Mouse (Mus musculus): ENCODE data around the gene Ttc7b. TPM values are rescaled to one million over a fixed set of nuclear protein-coding genes. Genes with fewer than 3 reads are reported as not detected.
A peak's percentile ranks its signal among the peaks of the same experiment; 100 is the strongest.

The Ttc7b gene
- polyA plus RNA-seq, 1 experiment from 2014 or later = 4.5 TPM

DNA sequence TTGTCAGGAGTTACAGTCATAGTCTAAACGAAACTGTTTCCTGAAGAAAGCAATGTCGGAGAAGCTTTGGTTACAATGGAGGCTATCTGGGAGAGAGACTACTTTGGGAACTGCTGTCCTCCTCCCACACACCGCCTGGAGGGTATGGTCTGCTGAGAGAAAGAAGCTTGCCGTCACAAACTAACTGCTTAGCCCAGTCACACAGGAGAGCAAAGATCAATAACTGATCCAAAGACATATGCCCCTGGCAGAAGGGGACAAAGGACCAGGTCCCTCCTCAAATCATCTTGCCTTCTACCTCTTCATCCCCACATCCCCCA, 117.7 kb downstream of the Ttc7b start:
- no peak overlapping the region for H3K9ac ChIP-seq
- ATAC-seq = no peak
- 92% methylated on average over 4 of the region's 4 CpGs for WGBS
- no peak overlapping the region for H3K27ac ChIP-seq
- peaks cover 28% of the 10 kb centered on the region for H3K4me1 ChIP-seq
- no peak overlapping the region for H3K4me3 ChIP-seq
- H3K27me3 ChIP-seq = no peaks in the 10 kb centered on the region
- H3K36me3 ChIP-seq (ENCODE audit: poor library complexity, severe bottlenecking) = peaks cover 36% of the 10 kb centered on the region
- H3K4me2 ChIP-seq = no peak overlapping the region
- H3K9me3 ChIP-seq (replicated peaks) = no peaks in the 10 kb centered on the region

- peaks cover 29% of the 10 kb centered on the region for H3K4me1 ChIP-seq
- ATAC-seq = no peak
- H3K4me2 ChIP-seq = no peak overlapping the region
- WGBS = 94% methylated on average over 10 of the region's 10 CpGs
- no peak overlapping the region for H3K4me3 ChIP-seq
- no peak overlapping the region for H3K9ac ChIP-seq
- no peaks in the 10 kb centered on the region for H3K27me3 ChIP-seq
- H3K9me3 ChIP-seq (replicated peaks) = no peaks in the 10 kb centered on the region
- no peak overlapping the region for H3K27ac ChIP-seq
- H3K36me3 ChIP-seq (ENCODE audit: poor library complexity, severe bottlenecking) = peaks cover 36% of the 10 kb centered on the region
These were observed 118.2 kb downstream of the Ttc7b start for GRCm38 (mm10) chr12:100402296-100403004.

- ATAC-seq = no peak
- Histone ChIP-seq H3K27me3 (no peaks in the 10 kb centered on the region), H3K4me1 (peaks cover 23% of the 10 kb centered on the region), H3K9ac (no peak overlapping the region), H3K4me3 (no peak overlapping the region), H3K9me3 (replicated peaks) (no peaks in the 10 kb centered on the region), H3K27ac (no peak overlapping the region), H3K4me2 (no peak overlapping the region), H3K36me3 (ENCODE audit: poor library complexity, severe bottlenecking) (peaks cover 34% of the 10 kb centered on the region)
- WGBS = 93% methylated on average over 3 of the region's 3 CpGs
These were observed 120.5 kb downstream of the Ttc7b start for GRCm38 (mm10) chr12:100400119-100400518.

DNA sequence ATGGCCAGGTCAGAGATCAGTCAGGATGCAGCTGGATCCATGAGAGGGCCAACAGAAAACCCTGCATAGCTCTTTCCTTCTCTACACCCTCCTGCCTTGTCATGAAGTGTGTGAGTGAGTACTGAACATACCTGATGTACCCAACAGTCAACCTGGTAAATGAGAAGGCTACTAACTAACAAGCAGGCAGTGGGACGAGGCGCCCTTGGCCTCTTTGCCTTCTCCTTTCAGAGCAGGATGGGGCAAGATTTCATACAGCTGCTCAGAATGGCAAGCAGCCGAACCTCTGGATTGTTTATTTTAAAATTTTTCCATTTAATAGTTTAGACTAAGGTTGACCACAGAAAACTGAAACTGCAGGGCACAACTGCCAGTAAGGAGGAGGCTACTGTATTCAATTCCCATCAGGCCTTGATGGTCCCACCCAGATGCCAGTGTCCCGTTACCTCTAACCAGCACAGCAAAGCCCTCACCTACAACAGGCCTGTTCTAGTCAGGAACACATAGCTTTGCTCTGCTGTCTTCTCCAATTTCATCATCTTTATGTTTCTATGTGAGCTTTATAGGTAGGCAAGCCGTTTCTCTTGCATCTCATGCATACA, 121.4 kb downstream of the Ttc7b start:
- Histone ChIP-seq H3K27ac (peak overlapping the region; percentile 73; the same call in 1 of the 2 replicates), H3K4me3 (no peak overlapping the region), H3K9ac (no peak overlapping the region), H3K4me2 (no peak overlapping the region), H3K27me3 (no peaks in the 10 kb centered on the region), H3K9me3 (replicated peaks) (no peaks in the 10 kb centered on the region), H3K36me3 (ENCODE audit: poor library complexity, severe bottlenecking) (peaks cover 43% of the 10 kb centered on the region), H3K4me1 (peaks cover 21% of the 10 kb centered on the region)
- 94% methylated on average over 5 of the region's 5 CpGs for WGBS
- ATAC-seq = no peak

- no peak overlapping the region for H3K4me2 ChIP-seq
- no peaks in the 10 kb centered on the region for H3K27me3 ChIP-seq
- H3K36me3 ChIP-seq (ENCODE audit: poor library complexity, severe bottlenecking) = peaks cover 41% of the 10 kb centered on the region
- H3K9me3 ChIP-seq (replicated peaks) = no peaks in the 10 kb centered on the region
- no peak overlapping the region for H3K4me3 ChIP-seq
- peaks cover 20% of the 10 kb centered on the region for H3K4me1 ChIP-seq
- ATAC-seq = peak; percentile 50; the same call in 1 of the 2 replicates
- WGBS = 29% methylated on average over 8 of the region's 8 CpGs
- 0 out of 2 replicates have a peak overlapping the region, but pooled peaks have one; percentile 27 for H3K9ac ChIP-seq
- peak overlapping the region; percentile 73 for H3K27ac ChIP-seq
These were observed 122.2 kb downstream of the Ttc7b start for GRCm38 (mm10) chr12:100398268-100398943.

- no peak overlapping the region for H3K4me3 ChIP-seq
- ATAC-seq = no peak
- no peaks in the 10 kb centered on the region for H3K27me3 ChIP-seq
- 83% methylated on average over 15 of the region's 15 CpGs for WGBS
- H3K9me3 ChIP-seq (replicated peaks) = no peaks in the 10 kb centered on the region
- no peak overlapping the region for H3K4me2 ChIP-seq
- H3K36me3 ChIP-seq (ENCODE audit: poor library complexity, severe bottlenecking) = peaks cover 33% of the 10 kb centered on the region
- peaks cover 21% of the 10 kb centered on the region for H3K4me1 ChIP-seq
- H3K27ac ChIP-seq = peak overlapping the region; percentile 73
- no peak overlapping the region for H3K9ac ChIP-seq
These were observed 123.0 kb downstream of the Ttc7b start for GRCm38 (mm10) chr12:100397432-100398146.

GRCm38 (mm10) chr12:100396806-100397205, 123.8 kb downstream of the Ttc7b start:
- H3K9ac ChIP-seq = no peak overlapping the region
- ATAC-seq = no peak
- no peak overlapping the region for H3K4me3 ChIP-seq
- 83% methylated on average over 2 of the region's 2 CpGs for WGBS
- no peaks in the 10 kb centered on the region for H3K27me3 ChIP-seq
- no peak overlapping the region for H3K4me2 ChIP-seq
- H3K27ac ChIP-seq = no peak overlapping the region
- H3K4me1 ChIP-seq = peaks cover 28% of the 10 kb centered on the region
- H3K9me3 ChIP-seq (replicated peaks) = no peaks in the 10 kb centered on the region
- H3K36me3 ChIP-seq (ENCODE audit: poor library complexity, severe bottlenecking) = peaks cover 32% of the 10 kb centered on the region

GRCm38 (mm10) chr12:100393532-100393931, 127.1 kb downstream of the Ttc7b start:
- Histone ChIP-seq H3K9me3 (replicated peaks) (no peaks in the 10 kb centered on the region), H3K9ac (no peak overlapping the region), H3K27ac (no peak overlapping the region), H3K4me3 (no peak overlapping the region), H3K27me3 (no peaks in the 10 kb centered on the region), H3K4me1 (peaks cover 34% of the 10 kb centered on the region), H3K36me3 (ENCODE audit: poor library complexity, severe bottlenecking) (peaks cover 22% of the 10 kb centered on the region), H3K4me2 (no peak overlapping the region)
- WGBS = 90% methylated on average over 3 of the region's 3 CpGs
- no peak for ATAC-seq

- no peak for ATAC-seq
- 87% methylated on average over 3 of the region's 3 CpGs for WGBS
These were observed 127.5 kb downstream of the Ttc7b start for GRCm38 (mm10) chr12:100393109-100393508.

DNA sequence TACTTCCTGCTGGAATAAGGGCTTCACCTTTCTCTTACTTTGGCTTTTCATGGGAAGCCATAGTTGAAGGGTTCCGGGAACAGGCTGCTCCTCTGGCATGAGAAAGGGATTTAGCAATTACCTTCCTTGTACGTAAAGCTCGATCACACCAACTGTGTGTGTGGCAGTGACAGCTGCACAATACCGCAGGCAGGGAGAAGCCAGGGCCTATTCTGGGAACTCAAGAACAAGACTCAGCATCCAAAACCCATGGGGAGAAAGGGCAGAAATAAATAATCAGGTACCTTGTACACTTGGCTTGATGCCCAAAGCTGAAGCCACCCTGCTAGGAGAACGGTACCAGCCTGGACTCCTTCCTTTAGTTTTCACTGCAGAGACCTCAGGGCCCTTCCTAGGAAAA, 128.2 kb downstream of the Ttc7b start:
- no peaks in the 10 kb centered on the region for H3K27me3 ChIP-seq
- no peak overlapping the region for H3K9ac ChIP-seq
- no peak overlapping the region for H3K4me2 ChIP-seq
- no peak overlapping the region for H3K27ac ChIP-seq
- peaks cover 24% of the 10 kb centered on the region for H3K4me1 ChIP-seq
- ATAC-seq = no peak
- peaks cover 26% of the 10 kb centered on the region for H3K36me3 ChIP-seq (ENCODE audit: poor library complexity, severe bottlenecking)
- no peaks in the 10 kb centered on the region for H3K9me3 ChIP-seq (replicated peaks)
- H3K4me3 ChIP-seq = no peak overlapping the region
- 60% methylated on average over 5 of the region's 5 CpGs for WGBS

More at GRCm38 (mm10) chr12:100393109-100393508, 127.5 kb downstream of the Ttc7b start:
- no peaks in the 10 kb centered on the region for H3K9me3 ChIP-seq (replicated peaks)
- no peak overlapping the region for H3K4me2 ChIP-seq
- H3K27ac ChIP-seq = no peak overlapping the region
- H3K4me3 ChIP-seq = no peak overlapping the region
- no peak overlapping the region for H3K9ac ChIP-seq
- no peaks in the 10 kb centered on the region for H3K27me3 ChIP-seq
- peaks cover 30% of the 10 kb centered on the region for H3K4me1 ChIP-seq
- peaks cover 24% of the 10 kb centered on the region for H3K36me3 ChIP-seq (ENCODE audit: poor library complexity, severe bottlenecking)

GRCm38 (mm10) chr12:100391890-100392289, 128.7 kb downstream of the Ttc7b start:
- H3K27me3 ChIP-seq = no peaks in the 10 kb centered on the region
- H3K4me2 ChIP-seq = no peak overlapping the region
- H3K36me3 ChIP-seq (ENCODE audit: poor library complexity, severe bottlenecking) = peaks cover 29% of the 10 kb centered on the region
- no peak overlapping the region for H3K4me3 ChIP-seq
- H3K4me1 ChIP-seq = peaks cover 22% of the 10 kb centered on the region
- H3K9ac ChIP-seq = no peak overlapping the region
- H3K9me3 ChIP-seq (replicated peaks) = no peaks in the 10 kb centered on the region
- WGBS = 72% methylated on average over 9 of the region's 9 CpGs
- peak; percentile 56 for ATAC-seq
- H3K27ac ChIP-seq = 0 out of 2 replicates have a peak overlapping the region, but pooled peaks have one; percentile 14

Measured in forebrain, embryonic 13.5 days (tissue).